Comparison of ENCODE assay signal across 8 mouse cellular contexts in genomic region chr4:40701796-40702195, GRCm38 (mm10). TPM values are rescaled to one million over a fixed set of nuclear protein-coding genes. Genes with fewer than 3 reads are reported as not detected.
DNase-seq lines count a peak whose midpoint lies in the region; TF ChIP-seq lines count a peak whose summit lies in the region.

No protein-coding gene starts in this region.

- H3K4me1 ChIP-seq in hindbrain, embryonic 10.5 days (replicated peaks) = peaks cover 27% of the 10 kb centered on the region

- H3K9me3 ChIP-seq in hindbrain, embryonic 10.5 days = no peaks in the 10 kb centered on the region

- 87% methylated on average over 3 of the region's 3 CpGs for WGBS in hindbrain, embryonic 10.5 days

- peak overlapping the region; percentile 96; the same call in 1 of the 2 replicates for H3K27ac ChIP-seq in gastrocnemius, adult 2 months
- H3K27ac ChIP-seq in hindbrain, embryonic 10.5 days = peak overlapping the region; percentile 95

- H3K79me3 ChIP-seq in C2C12 (ENCODE audit: low read depth) = peaks cover 2% of the 10 kb centered on the region

- no peak for DNase-seq in gastrocnemius, adult 2 months
- DNase-seq in gastrocnemius, postnatal 10 days = no peak
- DNase-seq in hindbrain, embryonic 10.5 days (ENCODE audit: low spot score) = no peak
- DNase-seq in lung, postnatal 10 days = peak; percentile 22
- DNase-seq in right cerebral cortex, adult 18-20 months = no peak
- DNase-seq in thymus, adult 18-20 months = no peak
- no peak for DNase-seq in thymus, postnatal 14 days

- intact Hi-C loops in gastrocnemius, adult 2 months (cut with DNase I) = loop anchor here (2.0 kb wide), 1 partner anchor 19 kb away; no protein-coding TSS in a partner anchor

- no peaks in the 10 kb centered on the region for H3K27me3 ChIP-seq in C2C12 (ENCODE audit: control insufficient read depth, insufficient read depth, insufficient read length)
- no peaks in the 10 kb centered on the region for H3K27me3 ChIP-seq in hindbrain, embryonic 10.5 days (ENCODE audit: insufficient read depth, poor library complexity, severe bottlenecking)

- H3K79me2 ChIP-seq in C2C12 (ENCODE audit: control insufficient read depth, insufficient read depth) = peaks cover 18% of the 10 kb centered on the region

- H3K4me3 ChIP-seq in gastrocnemius, adult 2 months = peak overlapping the region; percentile 71; the same call in 1 of the 2 replicates
- peak overlapping the region; percentile 52 for H3K4me3 ChIP-seq in C2C12 (ENCODE audit: insufficient read depth, poor library complexity, severe bottlenecking)
- peak overlapping the region; percentile 73 for H3K4me3 ChIP-seq in hindbrain, embryonic 10.5 days

- H3ac ChIP-seq in C2C12 (ENCODE audit: control insufficient read depth, insufficient read length, low read depth) = no peak overlapping the region

- no peak for TF ChIP-seq CTCF in gastrocnemius, adult 2 months (IDR thresholded peaks at IDR 0.05)
- TF ChIP-seq CTCF in C2C12 (IDR thresholded peaks at IDR 0.05; ENCODE audit: control insufficient read depth, insufficient read depth, insufficient read length) = no peak

- H3K36me3 ChIP-seq in C2C12 (ENCODE audit: control insufficient read depth, insufficient read depth) = no peaks in the 10 kb centered on the region
- H3K36me3 ChIP-seq in hindbrain, embryonic 10.5 days = peaks cover 6% of the 10 kb centered on the region

TF ChIP-seq in C2C12, 6 proteins besides CTCF, POLR2A, EP300 and RAD21:
- no peak for TF ChIP-seq FOSL1 (IDR thresholded peaks at IDR 0.05; ENCODE audit: insufficient read depth, low read length, poor library complexity, severe bottlenecking)
- no peak for TF ChIP-seq MYOG (IDR thresholded peaks at IDR 0.05; ENCODE audit: control insufficient read depth, extremely low read depth, insufficient read length)
- no peak for TF ChIP-seq MAX (IDR thresholded peaks at IDR 0.05)
- no peak for TF ChIP-seq MYOD1 (IDR thresholded peaks at IDR 0.05; ENCODE audit: control insufficient read depth, insufficient read length, low read depth)
- TF ChIP-seq CEBPB (IDR thresholded peaks at IDR 0.05; ENCODE audit: low read depth) = no peak
- TF ChIP-seq USF1 (IDR thresholded peaks at IDR 0.05; ENCODE audit: low read depth) = no peak
TF ChIP-seq in C2C12: peak in this region for 0.

RNA-seq across cellular contexts. Expression of gene Aptx, which starts 1.2 kb away (rescaled TPM):
- total RNA-seq in gastrocnemius, adult 2 months (2021) = 10 to 100 TPM; 14.2 to 15.3 TPM
- 10 to 100 TPM; 14.5 to 17.2 TPM for total RNA-seq in gastrocnemius, postnatal 10 days (2021)
- 13.9 TPM for polyA plus RNA-seq in C2C12 (2012; fragmentation: generic; extraction: Trizol)
- polyA plus RNA-seq in hindbrain, embryonic 10.5 days (2016; fragmentation: Nextera tagmentation; extraction: Ambion mirVana) = 39.4 and 50.2 TPM in 2 replicates

RNA-seq across cellular contexts. Expression of gene Dnaja1, which starts 20.2 kb away (rescaled TPM):
- total RNA-seq in gastrocnemius, adult 2 months (2021) = 10 to 100 TPM; 42.7 to 77.1 TPM
- 10 to 100 TPM; 55.0 to 76.5 TPM for total RNA-seq in gastrocnemius, postnatal 10 days (2021)
- 106 TPM for polyA plus RNA-seq in C2C12 (2012; fragmentation: generic; extraction: Trizol)
- polyA plus RNA-seq in hindbrain, embryonic 10.5 days (2016; fragmentation: Nextera tagmentation; extraction: Ambion mirVana) = 514 and 598 TPM in 2 replicates

RNA-seq across cellular contexts. Expression of gene Smu1, which starts 55.9 kb away (rescaled TPM):
- 10 to 100 TPM; 33.1 to 34.2 TPM for total RNA-seq in gastrocnemius, adult 2 months (2021)
- total RNA-seq in gastrocnemius, postnatal 10 days (2021) = 10 to 100 TPM; 35.1 to 37.8 TPM
- 81.4 TPM for polyA plus RNA-seq in C2C12 (2012; fragmentation: generic; extraction: Trizol)
- polyA plus RNA-seq in hindbrain, embryonic 10.5 days (2016; fragmentation: Nextera tagmentation; extraction: Ambion mirVana) = 172 and 189 TPM in 2 replicates
